Comparison of ENCODE assay signal across 10 mouse cellular contexts in the genomic region with DNA sequence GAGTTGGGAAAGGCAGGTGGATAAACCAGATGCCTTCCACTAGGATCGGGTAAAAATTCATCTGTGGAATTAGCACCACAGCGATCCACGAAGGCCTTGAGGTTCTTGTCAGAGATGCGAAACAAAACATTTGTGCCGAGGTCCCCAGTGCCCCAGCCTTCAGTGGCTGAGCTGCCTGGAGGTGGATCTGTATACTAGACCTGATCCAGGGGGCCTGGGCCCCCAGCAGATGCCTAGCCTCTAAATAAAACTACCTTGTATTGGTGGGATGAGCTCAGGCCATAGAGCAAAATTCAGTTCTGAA.
DNase-seq lines count a peak whose midpoint lies in the region; ATAC-seq and TF ChIP-seq lines count a peak whose summit lies in the region.
"Had no signal": no experiment of that assay in that cellular context is flagged by ENCODE, and none has a peak within 500 bp of the region (broad histone marks: within the 10 kb centered on the region; RNA-seq: fewer than 3 reads in every experiment).

No protein-coding gene starts in this region.

- peak overlapping the region; percentile 10; the same call in 1 of the 2 replicates for H3K9ac ChIP-seq in lung, embryonic 14.5 days
- peak overlapping the region; percentile 59 for H3K9ac ChIP-seq in forebrain, embryonic 13.5 days
- H3K9ac ChIP-seq in limb, embryonic 11.5 days (ENCODE audit: low read length): no peak overlapping the region
- H3K9ac ChIP-seq in stomach, embryonic 14.5 days (replicated peaks; ENCODE audit: low read depth, low read length): no peak overlapping the region

- H3K27ac ChIP-seq in lung, embryonic 14.5 days (ENCODE audit: low read depth): peak overlapping the region; percentile 69; the same call in 1 of the 2 replicates
- peak overlapping the region; percentile 57 for H3K27ac ChIP-seq in forebrain, embryonic 13.5 days
- H3K27ac ChIP-seq in limb, embryonic 11.5 days (replicated peaks; ENCODE audit: low read depth, low read length): no peak overlapping the region; the same call in 1 of the 2 replicates
- H3K27ac ChIP-seq in stomach, embryonic 14.5 days (ENCODE audit: low read length): peak overlapping the region; percentile 95

- H3K4me3 ChIP-seq in lung, embryonic 14.5 days (ENCODE audit: low read depth, low read length): no peak overlapping the region
- H3K4me3 ChIP-seq in forebrain, embryonic 13.5 days: no peak overlapping the region
- no peak overlapping the region for H3K4me3 ChIP-seq in limb, embryonic 11.5 days (ENCODE audit: low read depth, low read length)
- H3K4me3 ChIP-seq in stomach, embryonic 14.5 days (ENCODE audit: low read depth, low read length): no peak overlapping the region

- no peaks in the 10 kb centered on the region for H3K27me3 ChIP-seq in lung, embryonic 14.5 days (ENCODE audit: insufficient read depth, low read length)
- H3K27me3 ChIP-seq in forebrain, embryonic 13.5 days: peaks cover 56% of the 10 kb centered on the region
- H3K27me3 ChIP-seq in limb, embryonic 11.5 days (ENCODE audit: control insufficient read depth, insufficient read depth, low read length): no peaks in the 10 kb centered on the region
- H3K27me3 ChIP-seq in stomach, embryonic 14.5 days (ENCODE audit: control insufficient read depth, insufficient read depth, low read length): no peaks in the 10 kb centered on the region

- ATAC-seq in lung, embryonic 14.5 days (ENCODE audit: insufficient read depth): no peak
- ATAC-seq in forebrain, embryonic 13.5 days: no peak
- ATAC-seq in limb, embryonic 11.5 days (ENCODE audit: insufficient number of reproducible peaks, low FRiP score, low TSS enrichment, low read depth): no peak
- no peak for ATAC-seq in stomach, embryonic 14.5 days (ENCODE audit: insufficient number of reproducible peaks, insufficient read depth, low FRiP score, low read depth)

- DNase-seq in lung, embryonic 14.5 days: no peak
- no peak for DNase-seq in lung, postnatal 10 days
- DNase-seq in limb, embryonic 11.5 days (ENCODE audit: low spot score): peak; percentile 32
- no peak for DNase-seq in cerebellum, postnatal 4 days (ENCODE audit: low spot score in 2 of 2)
- DNase-seq in kidney, adult 18-20 months: no peak
- no peak for DNase-seq in urinary bladder, postnatal 10 days (ENCODE audit: low spot score)
- DNase-seq: kidney, adult 8-10 months; spleen, adult 18-20 months had no signal

- H3K9me3 ChIP-seq in lung, embryonic 14.5 days (ENCODE audit: low read depth, low read length): no peaks in the 10 kb centered on the region
- H3K9me3 ChIP-seq in forebrain, embryonic 13.5 days (replicated peaks): no peaks in the 10 kb centered on the region
- H3K9me3 ChIP-seq in limb, embryonic 11.5 days (ENCODE audit: control insufficient read depth, low read length): no peaks in the 10 kb centered on the region
- no peaks in the 10 kb centered on the region for H3K9me3 ChIP-seq in stomach, embryonic 14.5 days (ENCODE audit: control insufficient read depth, low read depth, low read length)

- peak overlapping the region; percentile 97; the same call in 1 of the 2 replicates for H3K4me2 ChIP-seq in lung, embryonic 14.5 days
- H3K4me2 ChIP-seq in forebrain, embryonic 13.5 days: peak overlapping the region; percentile 98
- H3K4me2 ChIP-seq in limb, embryonic 11.5 days (ENCODE audit: low read depth, severe bottlenecking): peak overlapping the region; percentile 37
- H3K4me2 ChIP-seq in stomach, embryonic 14.5 days (replicated peaks; ENCODE audit: low read depth, low read length): peak overlapping the region; percentile 90; the same call in 1 of the 2 replicates

- H3K36me3 ChIP-seq in lung, embryonic 14.5 days (ENCODE audit: insufficient read depth): no peaks in the 10 kb centered on the region
- H3K36me3 ChIP-seq in forebrain, embryonic 13.5 days (ENCODE audit: poor library complexity, severe bottlenecking): no peaks in the 10 kb centered on the region
- no peaks in the 10 kb centered on the region for H3K36me3 ChIP-seq in limb, embryonic 11.5 days (ENCODE audit: control insufficient read depth, insufficient read depth, low read length)
- no peaks in the 10 kb centered on the region for H3K36me3 ChIP-seq in stomach, embryonic 14.5 days (ENCODE audit: control insufficient read depth, insufficient read depth, low read length)

- peaks cover 57% of the 10 kb centered on the region for H3K4me1 ChIP-seq in lung, embryonic 14.5 days (ENCODE audit: insufficient read depth)
- peaks cover 92% of the 10 kb centered on the region for H3K4me1 ChIP-seq in forebrain, embryonic 13.5 days
- peaks cover 74% of the 10 kb centered on the region for H3K4me1 ChIP-seq in limb, embryonic 11.5 days (ENCODE audit: control insufficient read depth, insufficient read depth, low read length)
- peaks cover 85% of the 10 kb centered on the region for H3K4me1 ChIP-seq in stomach, embryonic 14.5 days (ENCODE audit: control insufficient read depth, insufficient read depth, low read length)

- TF ChIP-seq CTCF in lung, embryonic 14.5 days (IDR thresholded peaks at IDR 0.05; ENCODE audit: low read depth): no peak

- WGBS in lung, embryonic 14.5 days: 35% methylated on average over 5 of the region's 5 CpGs
- WGBS in forebrain, embryonic 13.5 days: 33% methylated on average over 5 of the region's 5 CpGs
- WGBS in limb, embryonic 11.5 days: 24% methylated on average over 5 of the region's 5 CpGs
- WGBS in stomach, embryonic 14.5 days: 25% methylated on average over 5 of the region's 5 CpGs

Comparison
In these comparisons a context has a peak if more than half of its experiments do, and no peak if none do; other contexts are left out.
1. H3K4me2 ChIP-seq: peak in every context shown above with its lines; median percentile 98 in forebrain, embryonic 13.5 days; 97 in lung, embryonic 14.5 days; 90 in stomach, embryonic 14.5 days; 37 in limb, embryonic 11.5 days.
2. H3K9ac ChIP-seq: peak in lung, embryonic 14.5 days (single experiment) and forebrain, embryonic 13.5 days (single experiment); none in limb, embryonic 11.5 days (single experiment) and stomach, embryonic 14.5 days (single experiment).